Mouse (Mus musculus) lung, postnatal 36 days (tissue): ENCODE data around the gene Brd2.

Experiments used
- DNase-seq: peaks from one replicate; pipeline ENCODE4 v3.0.0; 2022; ENCODE audit warnings: mixed read lengths

Brd2 gene

DNA sequence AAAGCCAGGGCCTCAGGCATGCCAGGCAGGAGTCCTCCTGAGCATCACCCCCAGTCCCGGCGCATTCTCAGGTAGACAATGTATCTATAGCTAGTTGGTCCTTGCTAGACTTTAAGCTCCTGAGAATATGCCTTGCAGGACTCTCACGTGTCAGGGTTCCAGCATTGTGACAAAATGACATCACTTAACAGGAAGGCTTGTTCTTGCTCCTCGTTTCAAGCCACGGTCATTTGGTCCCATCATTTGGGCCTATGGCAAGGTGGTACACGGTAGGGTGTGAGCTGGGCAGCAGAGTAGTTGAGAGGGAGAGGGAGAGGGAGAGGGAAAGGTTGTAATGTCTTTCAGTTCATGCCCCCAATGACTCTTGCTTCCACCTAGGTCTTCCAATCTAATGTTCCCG is 9.5 kb upstream of the Brd2 start:
- DNase-seq, result no peak

DNA sequence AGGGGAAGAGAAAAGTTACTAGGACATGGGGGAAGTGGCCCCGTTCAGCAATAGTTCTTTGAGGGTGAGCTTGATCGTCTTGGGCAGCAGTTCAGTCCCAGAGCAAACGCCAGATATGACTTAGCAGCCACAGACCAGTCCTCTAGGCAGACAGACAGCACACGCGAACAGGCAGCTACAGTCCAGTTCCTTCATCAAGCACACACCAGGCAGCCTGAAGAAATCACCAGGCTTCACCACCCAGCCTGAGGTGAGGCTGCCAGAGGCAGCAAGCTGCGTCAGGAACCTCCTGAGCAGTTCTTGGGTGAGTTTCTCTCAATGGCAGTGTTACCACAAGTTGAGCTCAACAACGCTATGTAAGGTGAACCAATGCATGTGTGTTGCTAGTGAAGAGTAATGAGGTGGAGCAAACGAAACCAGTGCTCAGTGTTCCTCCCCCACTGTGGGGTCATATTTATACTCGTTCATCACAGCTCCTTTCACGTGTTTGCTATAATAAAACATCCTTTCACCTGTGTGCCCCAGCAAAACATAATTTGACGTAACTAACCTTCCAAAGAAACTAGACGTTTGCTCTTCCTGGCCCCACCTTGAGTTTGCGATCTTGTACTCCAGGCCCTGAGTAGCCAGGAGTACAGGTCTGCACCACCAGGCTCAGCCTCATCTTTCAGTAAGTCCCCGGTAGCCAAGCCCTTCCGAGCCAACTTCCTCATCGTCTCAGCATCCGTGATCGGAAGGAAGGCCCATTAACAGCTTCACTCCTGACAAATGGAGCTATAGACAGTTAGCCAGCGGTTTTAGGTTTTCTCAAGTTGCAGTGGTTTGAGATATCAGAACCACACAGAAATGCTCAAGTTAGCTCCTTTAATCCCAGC is 7.9 kb upstream of the Brd2 start:
- DNase-seq, result no peak

DNA sequence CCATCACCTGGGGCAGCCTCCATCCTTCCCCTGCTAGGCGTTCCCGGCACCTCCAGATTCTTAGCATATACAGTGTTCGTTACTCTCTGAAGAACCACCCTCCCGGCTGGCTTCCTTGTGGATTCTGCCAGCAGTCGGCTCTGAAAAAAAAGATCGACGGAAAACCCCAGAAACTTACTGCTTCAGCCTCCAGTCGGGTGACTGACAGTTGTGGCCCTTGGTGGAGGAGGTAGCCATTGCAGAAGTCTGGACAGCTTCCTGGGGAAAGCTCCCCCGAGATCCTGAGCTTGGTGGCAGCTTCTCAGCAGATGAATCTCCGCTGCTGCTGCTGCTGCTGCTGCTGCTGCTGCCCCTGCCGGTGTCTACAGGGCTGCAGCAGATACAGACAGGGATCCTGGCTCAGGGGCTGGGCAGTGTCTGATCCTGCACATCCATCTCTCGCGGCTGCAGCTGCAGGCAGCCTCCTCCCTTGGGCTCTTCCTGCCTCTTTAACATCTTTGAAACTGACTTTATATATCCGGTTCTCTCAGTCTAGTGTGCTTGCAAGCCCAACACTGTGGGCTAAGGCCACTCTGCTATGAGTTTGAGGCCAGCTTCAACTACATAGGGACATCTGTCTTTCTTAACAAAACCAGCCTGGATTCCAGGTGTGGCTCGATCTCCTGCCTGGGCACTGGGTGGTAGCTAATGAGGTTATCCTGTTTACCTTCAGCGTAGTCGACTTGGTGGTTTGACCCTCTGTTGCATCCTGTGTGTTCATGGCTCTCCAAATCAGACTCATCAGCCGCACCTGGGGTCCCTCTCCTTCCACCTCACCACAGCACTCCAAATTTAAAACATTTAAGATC is 6.7 kb upstream of the Brd2 start:
- no peak for DNase-seq

DNA sequence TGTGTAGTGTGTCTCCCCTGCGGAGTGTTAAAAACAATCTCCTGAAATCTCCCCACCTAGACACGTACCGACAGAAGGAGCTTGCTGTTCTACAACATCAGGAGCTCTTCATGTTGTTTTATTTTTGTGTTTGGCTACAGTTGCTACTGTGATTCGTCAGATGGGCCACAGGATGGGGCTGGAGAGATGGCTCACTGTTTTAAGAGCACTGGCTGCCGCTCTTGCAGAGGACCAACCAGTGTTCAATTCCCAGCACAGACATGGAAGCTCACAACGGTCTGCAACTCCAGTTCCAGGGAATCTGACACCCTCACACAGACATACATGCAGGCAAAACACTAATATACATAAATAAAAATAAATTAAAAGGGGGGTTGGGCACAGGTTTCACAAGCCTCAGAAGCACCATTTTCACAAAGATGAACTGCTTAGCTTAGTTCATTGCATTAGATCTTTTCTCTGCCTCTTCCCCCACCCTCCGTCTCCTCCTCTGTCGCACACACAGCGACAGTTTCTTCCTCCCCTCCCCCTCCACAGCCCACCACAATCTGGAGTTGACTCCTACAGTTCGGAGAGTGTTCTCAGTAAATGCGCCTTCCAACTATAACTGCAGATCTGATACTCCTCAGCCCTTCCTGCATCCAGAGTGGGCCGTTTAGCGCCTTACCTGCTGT is 6.0 kb upstream of the Brd2 start:
- no peak for DNase-seq

DNA sequence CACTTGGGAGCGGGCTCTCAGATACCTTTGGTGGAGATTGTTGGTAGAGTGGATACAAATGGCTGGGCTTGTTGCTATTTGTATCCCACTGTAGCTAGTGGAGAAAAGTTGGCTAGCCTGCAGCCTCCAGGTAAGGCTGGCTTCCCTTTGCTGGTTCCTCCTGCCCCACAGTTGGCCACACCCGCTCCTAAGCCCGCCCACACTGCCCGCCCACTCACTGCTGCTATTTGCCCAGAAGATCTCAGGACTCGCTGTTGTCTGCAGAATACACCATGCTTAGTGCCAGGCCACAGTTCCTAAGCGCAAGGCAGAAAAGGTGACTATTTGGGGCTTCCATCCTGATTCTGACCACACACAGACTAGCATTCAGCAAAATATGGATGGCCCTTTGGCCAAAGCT is 5.0 kb upstream of the Brd2 start:
- peak; percentile 82 for DNase-seq

DNA sequence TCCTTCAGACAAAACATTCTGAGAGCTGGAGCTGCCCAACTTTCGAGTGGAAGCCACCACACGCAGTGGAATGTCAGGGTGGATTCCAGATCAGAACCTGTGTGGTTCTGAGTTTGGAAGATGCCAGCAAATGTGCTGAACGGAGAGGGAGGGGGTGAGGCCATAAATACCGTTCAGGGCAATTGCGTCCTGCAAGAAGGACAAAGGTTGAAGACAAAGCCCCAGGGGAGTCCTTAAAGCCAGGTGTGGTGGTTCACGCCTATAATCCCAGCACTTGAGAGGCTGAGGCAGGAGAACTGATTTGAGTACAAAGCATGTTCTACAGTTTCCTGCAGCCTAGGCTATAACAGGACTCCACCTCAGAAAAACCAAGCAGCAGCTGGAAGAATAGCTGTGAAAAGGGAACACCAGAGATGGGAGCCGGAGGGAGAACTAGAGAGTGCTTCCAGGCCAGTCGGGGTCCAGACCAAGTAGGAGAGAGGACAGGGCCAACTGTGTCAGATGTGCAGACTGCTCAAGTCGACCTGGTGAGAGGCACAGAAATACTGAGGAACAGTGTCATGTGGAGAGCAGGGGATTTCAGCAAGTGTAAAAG is 4.5 kb upstream of the Brd2 start:
- no peak for DNase-seq

DNA sequence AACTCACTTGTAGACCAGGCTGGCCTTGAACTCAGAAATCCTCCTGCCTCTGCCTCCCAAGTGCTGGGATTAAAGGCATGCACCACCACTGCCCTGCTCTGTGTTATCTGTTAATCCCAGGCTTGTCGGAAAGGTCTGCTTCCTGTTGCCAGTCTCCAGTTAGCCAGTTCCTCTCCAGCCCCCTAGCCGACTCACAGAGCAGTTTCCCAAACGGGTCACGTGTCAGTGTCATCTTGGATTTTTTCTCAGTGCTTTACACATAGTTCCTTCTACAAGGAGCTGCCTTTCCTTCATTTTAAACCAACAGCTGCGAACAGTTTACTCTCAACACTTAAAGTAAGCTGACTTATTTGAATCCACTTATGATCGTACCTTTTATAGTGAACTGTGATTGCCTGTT is 2.2 kb upstream of the Brd2 start:
- peak; percentile 64 for DNase-seq

DNA sequence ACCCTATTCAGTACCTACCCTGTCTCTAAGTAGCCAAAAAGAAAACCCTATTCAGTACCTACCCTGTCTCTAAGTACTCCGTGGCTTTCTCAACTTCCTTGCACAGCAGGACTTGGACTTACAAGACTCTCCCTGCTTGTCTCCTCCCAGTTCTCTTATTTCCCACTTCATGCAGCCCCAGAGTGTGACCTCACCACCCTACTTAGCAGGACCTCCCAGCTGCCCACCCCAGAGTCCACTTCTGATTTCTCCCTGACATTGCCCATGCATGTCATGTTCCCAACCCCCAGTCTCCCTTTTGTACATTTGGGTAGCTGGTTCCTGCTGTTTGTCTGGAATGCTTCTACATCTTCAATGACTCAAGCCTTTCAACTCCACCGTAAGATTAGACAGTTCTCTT is 1.1 kb upstream of the Brd2 start:
- DNase-seq, result peak; percentile 63

DNA sequence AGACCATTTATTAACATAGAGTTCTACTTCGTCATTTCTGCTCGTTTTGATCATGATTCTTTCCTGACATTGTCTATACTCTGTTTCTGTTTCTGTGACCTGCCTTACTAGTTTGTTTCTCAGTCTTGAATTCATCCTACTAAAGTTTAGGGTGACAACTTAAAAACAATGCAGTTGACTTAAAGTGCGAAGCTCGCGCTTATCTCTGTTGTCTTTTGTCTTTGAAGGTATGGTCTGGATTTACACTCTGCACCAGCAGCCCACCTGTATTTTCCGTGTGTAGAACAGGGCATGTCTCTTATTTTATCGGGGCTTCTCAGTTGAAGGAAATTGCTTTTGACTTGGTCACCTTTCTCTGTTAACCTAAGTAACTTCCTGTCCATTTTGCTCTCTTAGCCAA is 677 bp upstream of the Brd2 start:
- no peak for DNase-seq

DNA sequence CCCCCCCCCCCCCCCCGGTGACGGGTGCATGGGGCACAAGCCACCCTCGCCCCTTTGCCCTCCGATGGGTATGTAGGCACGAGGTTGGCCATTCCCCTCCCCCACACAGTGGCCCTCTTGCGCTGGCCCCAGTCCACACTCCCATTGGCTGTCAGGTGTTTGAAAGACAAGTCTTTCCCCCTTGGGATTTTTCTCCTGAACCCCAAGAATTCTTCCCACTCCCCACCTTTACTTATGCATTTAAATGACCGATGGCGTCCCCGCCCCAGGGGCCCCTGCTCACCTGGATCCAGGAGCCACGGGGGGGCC is 601 bp downstream of the Brd2 start:
- peak; percentile 77 for DNase-seq

DNA sequence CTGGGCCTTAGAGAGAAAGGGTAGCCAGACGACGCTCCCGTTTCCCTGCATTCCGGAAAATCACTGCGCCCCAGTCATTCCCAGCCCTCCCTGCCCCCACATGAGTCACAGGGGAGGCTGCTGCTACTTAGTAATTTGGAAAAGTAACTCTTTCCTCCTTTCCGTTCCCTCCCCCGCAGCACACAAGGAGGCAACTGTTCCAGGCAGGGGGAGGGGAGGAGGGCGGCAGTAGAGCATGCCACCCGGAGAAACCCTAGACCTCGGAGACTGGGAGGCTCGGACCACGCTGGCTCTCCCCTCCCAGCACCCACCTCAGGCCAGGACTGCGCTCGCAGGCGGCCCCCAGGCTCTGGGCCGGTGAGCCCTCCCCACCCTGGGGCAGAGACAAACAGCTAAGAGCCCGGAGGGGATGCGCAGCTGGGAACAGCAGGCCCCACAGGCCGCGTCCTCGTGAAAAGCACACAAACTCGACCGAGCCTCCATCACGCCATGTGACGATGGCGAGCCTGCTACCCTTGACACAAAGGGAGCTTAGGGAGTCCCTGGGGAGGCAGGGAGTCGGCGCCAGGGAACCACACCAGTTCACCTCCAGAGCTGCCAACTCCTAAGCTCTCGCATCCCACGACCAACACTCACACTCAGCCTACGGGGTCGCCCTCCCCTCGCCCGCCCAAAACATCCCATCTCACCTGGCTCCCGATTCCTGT is 1.1 kb downstream of the Brd2 start:
- DNase-seq, result peak; percentile 91

DNA sequence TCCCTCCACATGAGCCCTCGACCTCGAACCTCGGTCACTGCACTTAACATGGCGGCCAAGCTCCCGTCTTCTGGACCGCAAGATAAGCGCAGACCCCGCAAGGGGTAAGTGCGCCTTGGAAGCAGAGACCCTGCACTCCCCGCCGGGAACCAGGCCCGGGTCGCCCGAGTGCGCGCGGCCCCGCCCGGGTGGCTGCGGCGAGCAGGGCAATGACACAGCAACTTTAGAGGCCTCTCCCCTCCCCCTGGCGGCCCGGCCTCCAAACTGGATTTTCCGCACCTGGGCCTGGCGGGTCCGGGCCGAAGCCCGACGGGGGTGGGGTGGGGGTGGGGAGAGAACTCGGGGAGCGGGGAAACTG is 1.6 kb downstream of the Brd2 start:
- DNase-seq, result peak; percentile 91

DNA sequence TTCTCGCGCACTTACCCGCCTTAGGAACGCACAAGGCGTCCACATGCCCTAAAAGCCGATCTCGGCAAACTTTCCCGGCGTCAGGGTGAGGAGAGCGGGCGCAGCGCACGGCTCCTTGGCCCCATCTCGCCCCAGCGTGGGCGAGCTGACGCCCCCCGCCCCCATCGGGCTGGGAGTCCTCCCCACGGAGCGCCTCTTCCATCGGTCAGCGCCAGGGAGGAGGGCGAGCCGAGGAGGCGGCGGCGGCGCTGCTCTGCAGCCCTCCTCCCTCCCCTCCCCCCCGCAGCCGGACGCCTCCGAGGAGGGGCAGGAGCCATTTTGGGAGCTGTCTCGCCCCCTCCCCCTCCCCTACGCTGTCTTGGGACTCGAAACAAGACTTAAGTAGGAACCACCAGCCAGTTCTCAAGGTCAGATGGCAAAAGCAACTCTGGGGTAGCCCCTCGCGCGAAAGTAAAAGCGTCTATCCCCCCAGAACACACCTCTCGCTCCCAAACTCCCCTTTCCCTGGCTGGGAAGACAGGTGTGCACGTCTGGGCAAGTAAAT is 2.2 kb downstream of the Brd2 start:
- peak; percentile 94 for DNase-seq

DNA sequence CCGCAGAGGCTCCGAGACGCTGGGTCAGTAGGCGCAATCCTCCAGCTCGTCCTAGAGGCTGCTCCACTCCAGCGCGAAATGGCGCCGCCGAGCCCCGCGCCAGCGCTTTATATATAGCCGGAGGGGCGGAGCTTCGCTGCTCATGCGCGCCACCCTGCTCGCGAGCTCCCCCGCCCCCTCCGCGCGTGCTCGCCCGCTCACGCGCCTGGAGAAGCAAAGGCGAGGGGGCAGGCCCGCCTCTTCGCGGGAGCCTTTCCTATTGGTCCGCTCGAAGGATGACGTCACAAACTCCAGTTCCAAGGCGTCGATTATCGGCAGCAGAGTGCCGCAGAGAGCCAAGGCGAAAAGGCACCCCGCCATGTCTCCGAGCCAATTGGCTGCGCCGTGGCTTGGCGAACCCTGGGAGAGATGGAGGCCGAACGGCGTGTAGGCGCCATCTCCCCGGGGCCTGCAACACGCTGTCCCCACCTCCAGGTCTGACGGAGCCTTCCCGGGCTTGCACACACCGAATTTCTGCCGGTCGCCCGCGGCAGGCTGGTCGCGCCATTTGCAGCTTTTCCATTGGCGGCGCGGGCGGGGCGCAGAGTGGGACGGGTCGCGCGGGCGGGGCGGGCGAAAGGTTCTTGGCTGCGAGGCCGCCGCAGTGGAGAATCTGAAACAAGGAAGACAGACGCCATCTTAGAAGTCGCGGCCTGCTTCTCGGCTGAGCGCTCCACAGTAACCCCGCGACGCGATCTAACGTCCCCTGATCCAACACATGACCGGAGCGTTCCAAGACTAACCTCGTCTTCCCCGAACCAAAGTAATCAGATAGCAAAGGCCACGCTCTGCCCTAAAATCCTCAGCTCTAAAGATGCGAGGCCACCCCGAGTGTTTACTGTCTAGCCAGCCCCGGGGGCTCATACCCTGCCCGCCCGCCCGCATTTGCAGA is 2.9 kb downstream of the Brd2 start, which contains the start of gene H2-DMa:
Gene H2-DMa, plus strand, starts transcription at position 293 of the 931 bp plus-strand sequence.
- DNase-seq, result peak; percentile 99

DNA sequence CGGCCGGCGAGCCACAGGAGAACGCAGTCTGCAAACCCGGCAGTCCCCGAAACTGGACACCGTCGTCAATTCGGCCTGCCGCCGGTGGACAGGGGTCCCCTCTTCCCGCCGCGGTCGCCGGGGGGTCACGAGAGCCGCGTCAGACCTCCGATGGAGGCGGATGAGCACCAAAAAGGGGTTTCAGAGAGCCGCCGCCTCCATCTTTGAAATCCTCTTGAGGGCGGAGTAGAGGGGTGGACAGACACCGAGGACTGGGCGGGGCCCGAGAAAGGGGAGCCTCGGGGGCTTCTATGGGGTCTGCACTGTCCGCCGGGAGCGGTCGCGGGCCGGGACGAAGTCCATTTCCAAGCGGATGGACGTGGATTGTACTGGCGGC is 3.6 kb downstream of the Brd2 start:
- no peak for DNase-seq

DNA sequence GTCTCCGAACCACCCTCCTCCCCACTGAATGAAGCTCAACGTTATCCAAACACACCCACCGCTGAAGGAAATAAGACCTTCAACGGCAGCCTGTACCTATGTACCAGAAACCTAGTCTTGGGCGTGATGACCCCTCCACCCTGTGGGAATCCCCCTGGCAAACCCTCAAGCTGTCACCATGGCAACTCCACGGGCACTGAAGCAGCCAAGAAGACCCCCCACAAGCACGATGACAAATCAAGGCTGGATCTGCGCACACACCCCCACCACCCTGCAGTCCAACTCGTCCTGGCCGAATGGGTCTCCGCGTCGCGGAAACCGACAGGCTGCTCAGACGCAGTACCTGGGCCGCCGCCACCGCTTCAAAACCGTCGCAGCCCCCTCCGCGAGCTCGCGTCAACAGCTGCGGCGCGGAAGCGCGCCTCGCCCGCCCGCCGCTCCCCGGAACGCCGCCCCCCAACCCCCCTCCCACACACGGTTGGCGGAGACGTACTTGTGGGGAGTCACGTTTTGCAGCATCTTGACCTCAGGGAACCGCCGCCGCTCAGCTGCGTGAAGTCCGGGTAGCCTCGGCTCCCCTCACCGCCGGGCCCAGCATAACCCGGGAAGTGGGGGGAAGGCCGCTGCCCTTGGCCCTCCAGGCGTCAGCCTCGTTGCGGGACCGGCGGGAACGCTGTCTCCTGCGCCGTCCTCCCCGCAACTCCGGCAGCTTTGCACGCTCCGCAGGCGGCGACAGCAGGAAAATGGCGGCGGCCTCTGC is 4.1 kb downstream of the Brd2 start:
- peak; percentile 35 for DNase-seq

DNA sequence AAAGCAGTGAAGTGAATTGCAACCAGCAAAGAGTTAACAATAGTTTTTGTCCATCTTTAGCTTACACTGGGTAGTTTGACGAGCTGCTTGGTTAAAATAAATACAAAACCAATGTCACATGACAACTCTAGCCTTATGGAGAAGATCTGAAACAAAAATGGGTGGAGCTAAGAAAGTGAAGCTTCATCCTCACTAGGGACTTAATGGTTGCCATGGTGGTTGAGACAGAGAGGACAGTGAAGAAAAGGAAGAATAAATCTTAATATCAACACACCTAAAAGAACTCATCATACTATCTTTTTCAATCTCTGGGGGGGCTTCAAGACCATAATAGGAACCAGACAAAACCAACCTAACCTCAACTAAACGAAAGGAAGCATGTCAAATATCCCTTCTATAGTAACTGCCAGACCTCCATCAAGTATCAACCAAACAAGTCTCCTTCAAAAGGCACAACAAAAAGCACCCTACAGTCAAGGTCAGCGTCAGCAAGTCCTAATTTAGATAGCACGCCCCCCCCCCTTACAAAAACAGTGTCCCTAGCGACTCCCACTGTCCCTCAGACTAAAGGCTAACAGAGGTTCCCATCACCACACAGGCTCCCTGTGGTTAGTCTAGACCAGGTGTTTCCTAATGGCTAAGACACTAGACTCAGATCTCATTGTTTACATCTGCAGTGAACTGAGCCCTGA is 4.9 kb downstream of the Brd2 start:
- DNase-seq, result no peak

DNA sequence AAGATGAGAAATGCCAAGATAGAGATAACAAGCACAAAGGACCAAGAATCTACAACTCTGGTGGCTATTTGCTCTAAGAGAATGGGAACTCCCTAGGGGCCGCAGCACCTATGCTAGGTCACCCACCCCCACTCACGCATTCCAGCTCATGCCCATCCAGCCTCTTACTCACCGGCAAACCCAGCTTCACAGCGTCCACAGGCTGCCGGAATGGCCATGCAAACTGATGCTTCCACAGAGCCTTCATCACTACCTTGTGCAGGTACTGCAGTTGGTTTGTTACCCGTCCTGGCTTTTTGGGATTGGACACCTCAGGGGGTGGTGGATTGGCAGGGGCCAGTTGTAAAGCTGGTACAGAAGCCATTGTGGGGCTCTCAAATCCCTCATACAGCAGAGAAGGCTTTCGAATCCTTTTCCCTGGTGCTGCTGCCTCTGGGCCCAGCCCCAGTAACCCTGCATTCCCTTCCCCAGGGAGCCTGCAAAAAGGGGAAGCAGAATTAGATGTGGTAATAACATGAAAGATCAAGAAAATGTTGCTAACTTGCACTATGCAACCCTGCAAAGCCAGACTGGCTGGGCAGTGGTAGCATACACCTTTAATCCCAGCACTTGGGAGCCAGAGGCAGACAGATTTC is 5.6 kb downstream of the Brd2 start:
- DNase-seq, result no peak

DNA sequence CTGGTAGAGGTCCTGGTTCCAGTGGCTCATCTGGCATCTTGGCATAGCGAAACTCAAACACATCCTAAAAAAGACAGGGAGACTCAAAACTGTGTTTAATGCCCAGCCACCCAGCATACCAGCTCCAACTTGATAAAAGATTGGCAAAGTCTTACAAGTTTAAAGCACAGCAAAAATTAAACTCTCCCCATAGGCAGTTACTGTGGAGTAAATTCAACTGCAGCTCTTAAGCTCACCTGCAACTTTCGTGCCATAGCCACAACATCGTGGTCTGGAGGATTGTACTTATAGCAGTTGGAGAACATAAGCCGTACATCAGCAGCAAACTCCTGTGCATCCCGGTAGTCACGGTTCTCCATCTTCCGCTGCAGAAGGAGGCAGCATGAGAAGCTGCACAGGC is 8.3 kb downstream of the Brd2 start:
- no peak for DNase-seq
